Mouse (Mus musculus) B cell, adult 2 months (primary cell): ENCODE measurements around the gene Ece1.
"Not testable (repeated sequence)": the region's sequence is repeated elsewhere in the genome, so short reads cannot be mapped to it uniquely, and the experiment has no call there.

ENCODE experiments used
- DNase-seq, 2 experiments: peaks; one replicate each; pipeline ENCODE4 v3.0.0; 2022

Gene Ece1

GRCm38 (mm10) chr4:137952840-137953239 lies 90.8 kb downstream of the Ece1 start:
- peak; percentile 88 to 89 for DNase-seq

- no peak for DNase-seq
These were observed 92.1 kb downstream of the Ece1 start for GRCm38 (mm10) chr4:137954184-137954583.

GRCm38 (mm10) chr4:137954926-137955396 lies 92.9 kb downstream of the Ece1 start:
- peak; percentile 28 to 29 for DNase-seq

GRCm38 (mm10) chr4:137956260-137956659 lies 94.2 kb downstream of the Ece1 start:
- no peak for DNase-seq

GRCm38 (mm10) chr4:137959889-137960665 lies 98.0 kb downstream of the Ece1 start:
- DNase-seq, result peak in 1 of 2 experiments; percentile 16

- no peak for DNase-seq
These were observed 98.7 kb downstream of the Ece1 start for GRCm38 (mm10) chr4:137960757-137961156.

GRCm38 (mm10) chr4:137962643-137963350 lies 100.8 kb downstream of the Ece1 start:
- DNase-seq, result no peak

- DNase-seq, result no peak
These were observed 101.4 kb downstream of the Ece1 start for GRCm38 (mm10) chr4:137963431-137963830.

GRCm38 (mm10) chr4:137963881-137964584 lies 102.0 kb downstream of the Ece1 start:
- DNase-seq, result peak; percentile 78 to 79

GRCm38 (mm10) chr4:137964585-137964930 lies 102.5 kb downstream of the Ece1 start:
- DNase-seq, result no peak

GRCm38 (mm10) chr4:137968203-137968602 lies 106.2 kb downstream of the Ece1 start:
- DNase-seq, result peak; percentile 76 to 80

GRCm38 (mm10) chr4:137970623-137971199 lies 108.7 kb downstream of the Ece1 start:
- not testable (repeated sequence) for DNase-seq

- not testable (repeated sequence) for DNase-seq
These were observed 112.9 kb downstream of the Ece1 start for GRCm38 (mm10) chr4:137974856-137975432.

GRCm38 (mm10) chr4:137979066-137979644 lies 117.1 kb downstream of the Ece1 start:
- DNase-seq, result not testable (repeated sequence)

- DNase-seq, result no peak
These were observed 120.8 kb downstream of the Ece1 start for GRCm38 (mm10) chr4:137982869-137983268.

- DNase-seq, result no peak
These were observed 122.2 kb downstream of the Ece1 start for GRCm38 (mm10) chr4:137984212-137984611.

- DNase-seq, result no peak
These were observed 122.7 kb downstream of the Ece1 start for GRCm38 (mm10) chr4:137984746-137985145.

GRCm38 (mm10) chr4:137989426-137989825 lies 127.4 kb downstream of the Ece1 start:
- DNase-seq, result no peak

GRCm38 (mm10) chr4:137990433-137990832 lies 128.4 kb downstream of the Ece1 start:
- DNase-seq, result no peak

GRCm38 (mm10) chr4:137991240-137991639 lies 129.2 kb downstream of the Ece1 start:
- DNase-seq, result no peak

- no peak for DNase-seq
These were observed 130.9 kb downstream of the Ece1 start, which contains the start of gene Eif4g3 for GRCm38 (mm10) chr4:137992890-137993289. Gene Eif4g3 (plus strand): TSS chr4:137993022.

- DNase-seq, result peak; percentile 95
These were observed 131.3 kb downstream of the Ece1 start for GRCm38 (mm10) chr4:137993291-137993758.
